Mouse (Mus musculus) liver (tissue): ENCODE data around the gene Hist1h2af.
A peak's percentile ranks its signal among the peaks of the same experiment; 100 is the strongest.
"Not testable (repeated sequence)": the region's sequence is repeated elsewhere in the genome, so short reads cannot be mapped to it uniquely, and the experiment has no call there.

ENCODE experiments used
- DNase-seq: peaks from one replicate; pipeline ENCODE4 v3.0.0-alpha.2; 2020; ENCODE audit warnings: mixed read lengths

Gene Hist1h2af

GRCm38 (mm10) chr13:23555839-23556416 is 22.2 kb downstream of the Hist1h2af start:
- peak; percentile 79 for DNase-seq

DNA sequence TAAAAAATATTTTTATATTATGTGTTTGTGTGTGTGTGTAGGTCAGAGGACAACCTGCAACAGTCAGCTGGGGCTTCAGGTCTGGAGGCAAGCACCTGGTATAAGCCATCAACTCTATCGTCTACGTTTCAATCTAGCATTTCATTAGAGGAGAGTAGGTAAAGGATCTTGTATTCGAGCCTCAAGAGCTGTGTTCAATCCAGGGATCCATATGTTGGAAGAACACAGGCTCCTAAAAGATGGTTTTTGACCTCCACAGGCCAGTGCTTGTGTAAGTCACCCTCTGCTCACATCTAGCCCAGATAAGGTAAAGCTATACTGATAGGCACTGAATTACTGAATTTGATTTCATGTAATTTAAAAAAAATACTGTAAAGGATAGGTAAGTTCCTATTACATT is 23.2 kb downstream of the Hist1h2af start:
- DNase-seq = no peak

GRCm38 (mm10) chr13:23560699-23561098 is 27.0 kb downstream of the Hist1h2af start:
- DNase-seq = not testable (repeated sequence)

- DNase-seq = not testable (repeated sequence)
These were observed 27.8 kb downstream of the Hist1h2af start for GRCm38 (mm10) chr13:23561531-23561882.

DNA sequence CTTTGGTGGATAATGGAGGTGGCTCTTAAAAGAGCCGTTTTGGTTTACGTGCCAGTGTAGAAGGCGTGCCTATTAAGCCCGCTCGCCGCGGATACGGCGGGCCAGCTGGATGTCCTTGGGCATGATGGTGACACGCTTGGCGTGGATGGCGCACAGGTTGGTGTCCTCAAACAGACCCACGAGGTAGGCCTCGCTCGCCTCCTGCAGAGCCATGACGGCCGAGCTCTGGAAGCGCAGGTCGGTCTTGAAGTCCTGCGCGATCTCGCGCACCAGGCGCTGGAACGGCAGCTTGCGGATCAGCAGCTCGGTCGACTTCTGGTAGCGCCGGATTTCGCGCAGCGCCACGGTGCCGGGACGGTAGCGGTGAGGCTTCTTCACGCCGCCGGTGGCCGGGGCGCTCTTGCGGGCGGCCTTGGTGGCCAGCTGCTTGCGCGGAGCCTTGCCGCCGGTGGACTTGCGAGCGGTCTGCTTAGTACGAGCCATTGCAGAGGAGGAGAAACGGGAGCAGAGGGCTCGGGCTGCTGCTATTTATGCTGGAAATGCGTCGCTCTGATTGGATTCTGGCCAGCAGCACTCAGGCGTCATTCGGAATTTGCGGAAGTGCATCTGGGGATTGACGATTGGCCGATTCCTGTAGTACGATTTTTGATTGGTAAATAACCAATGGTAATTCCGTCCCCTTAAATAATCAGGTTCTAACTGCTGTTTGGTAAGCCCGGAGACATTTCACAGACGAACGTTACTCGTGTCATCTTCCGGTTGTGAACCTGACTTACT is 28.4 kb downstream of the Hist1h2af start, which contains the start of gene Hist1h3e:
Gene Hist1h3e, minus strand, starts transcription at position 487 of the 777 bp plus-strand sequence.
- DNase-seq = peak; percentile 93

- peak; percentile 43 for DNase-seq
These were observed 29.2 kb downstream of the Hist1h2af start for GRCm38 (mm10) chr13:23562699-23563462.

- no peak for DNase-seq
These were observed 30.8 kb downstream of the Hist1h2af start for GRCm38 (mm10) chr13:23564482-23564881.

- not testable (repeated sequence) for DNase-seq
These were observed 36.7 kb downstream of the Hist1h2af start for GRCm38 (mm10) chr13:23570261-23571021.

GRCm38 (mm10) chr13:23571022-23571503 is 37.4 kb downstream of the Hist1h2af start, which contains the start of the genes Hist1h2ae and Hist1h2bg:
Gene Hist1h2ae (minus strand): TSS chr13:23571220.
Gene Hist1h2bg (plus strand): TSS chr13:23571396.
- peak; percentile 88 for DNase-seq

DNA sequence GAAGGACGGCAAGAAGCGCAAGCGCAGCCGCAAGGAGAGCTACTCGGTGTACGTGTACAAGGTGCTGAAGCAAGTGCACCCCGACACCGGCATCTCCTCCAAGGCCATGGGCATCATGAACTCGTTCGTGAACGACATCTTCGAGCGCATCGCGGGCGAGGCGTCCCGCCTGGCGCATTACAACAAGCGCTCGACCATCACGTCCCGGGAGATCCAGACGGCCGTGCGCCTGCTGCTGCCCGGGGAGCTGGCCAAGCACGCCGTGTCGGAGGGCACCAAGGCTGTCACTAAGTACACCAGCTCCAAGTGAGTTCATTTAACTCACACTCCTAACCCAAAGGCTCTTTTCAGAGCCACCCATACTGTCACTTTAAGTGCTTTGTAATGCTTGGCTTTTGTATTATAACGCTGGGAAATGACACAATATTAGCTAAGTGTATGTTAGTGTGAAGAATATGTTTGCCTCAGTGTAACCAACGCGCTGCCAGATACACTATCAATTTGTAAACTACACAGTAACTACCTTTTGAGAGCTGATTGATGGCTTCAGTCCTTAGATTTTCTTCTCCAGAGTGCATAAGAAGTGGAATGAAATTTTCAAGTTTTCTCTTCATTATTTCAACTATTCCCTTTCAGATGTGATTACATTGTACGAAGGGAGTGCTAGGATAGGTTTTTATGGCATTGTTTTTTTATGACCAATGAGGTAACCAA is 38.0 kb downstream of the Hist1h2af start:
- DNase-seq = peak; percentile 34

DNA sequence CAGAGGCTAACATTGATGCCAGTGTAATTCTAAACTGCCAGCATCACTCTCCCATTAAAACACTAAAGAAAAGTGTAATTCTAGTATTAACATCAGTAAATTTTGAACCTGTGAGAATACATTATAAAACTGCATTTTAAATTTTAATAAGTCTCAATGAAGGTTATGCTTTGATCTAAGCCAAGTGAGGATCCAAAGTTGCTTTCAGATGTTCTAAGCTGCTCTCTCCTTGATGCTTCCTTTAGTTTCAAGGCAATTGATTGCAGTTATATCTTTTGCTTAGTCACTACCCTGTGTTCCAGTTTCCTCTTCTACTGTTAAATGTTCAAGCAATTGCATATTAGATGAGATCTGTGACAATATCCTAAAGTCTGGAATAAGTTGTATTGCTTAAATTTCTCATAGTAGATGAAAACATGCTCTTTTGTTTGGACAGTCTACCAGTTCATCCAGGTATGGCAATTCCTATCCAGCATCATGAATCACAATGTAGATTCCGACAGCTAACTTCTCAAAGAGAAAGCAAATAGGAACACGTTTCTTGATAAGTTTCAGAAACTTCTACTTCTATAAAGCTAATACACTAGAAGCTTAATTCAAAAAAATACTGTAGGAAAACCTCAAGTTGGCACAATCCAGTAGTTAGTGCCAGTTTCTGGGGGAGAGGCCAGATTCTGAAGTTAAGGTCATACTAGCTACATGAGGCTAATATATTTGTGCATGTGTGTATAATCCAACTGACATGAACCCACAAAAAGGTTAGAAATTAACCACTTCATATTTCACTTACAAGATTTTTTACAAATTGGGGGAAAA is 38.7 kb downstream of the Hist1h2af start:
- no peak for DNase-seq

GRCm38 (mm10) chr13:23573034-23573897 is 39.6 kb downstream of the Hist1h2af start:
- peak; percentile 47 for DNase-seq

- DNase-seq = peak; percentile 94
These were observed 40.3 kb downstream of the Hist1h2af start, which contains the start of the genes Hist1h2bf and Hist1h2ad for GRCm38 (mm10) chr13:23573898-23574524. Gene Hist1h2bf (minus strand): TSS chr13:23574196. Gene Hist1h2ad (plus strand): TSS chr13:23574381.

DNA sequence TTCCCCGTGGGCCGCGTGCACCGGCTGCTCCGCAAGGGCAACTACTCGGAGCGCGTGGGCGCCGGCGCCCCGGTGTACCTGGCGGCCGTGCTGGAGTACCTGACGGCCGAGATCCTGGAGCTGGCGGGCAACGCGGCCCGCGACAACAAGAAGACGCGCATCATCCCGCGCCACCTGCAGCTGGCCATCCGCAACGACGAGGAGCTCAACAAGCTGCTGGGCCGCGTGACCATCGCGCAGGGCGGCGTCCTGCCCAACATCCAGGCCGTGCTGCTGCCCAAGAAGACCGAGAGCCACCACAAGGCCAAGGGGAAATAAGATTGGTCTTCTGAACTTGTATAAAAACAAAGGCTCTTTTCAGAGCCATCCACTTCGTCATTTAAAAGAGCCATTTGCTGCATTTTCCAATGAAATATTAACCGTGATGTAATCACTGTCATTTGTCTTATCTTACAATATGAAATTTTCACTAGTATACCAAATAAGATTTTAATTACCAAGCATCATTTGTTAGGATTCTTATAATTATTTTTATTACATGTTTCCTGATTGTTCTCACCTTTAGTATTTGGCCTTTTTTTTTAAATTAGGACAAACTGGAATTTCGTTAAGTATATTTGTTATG is 41.0 kb downstream of the Hist1h2af start:
- not testable (repeated sequence) for DNase-seq

- DNase-seq = peak; percentile 74
These were observed 41.7 kb downstream of the Hist1h2af start, which contains the start of gene Hist1h3d for GRCm38 (mm10) chr13:23575271-23575851. Gene Hist1h3d (plus strand): TSS chr13:23575763.

- DNase-seq = peak; percentile 35
These were observed 42.2 kb downstream of the Hist1h2af start for GRCm38 (mm10) chr13:23575864-23576313.

DNA sequence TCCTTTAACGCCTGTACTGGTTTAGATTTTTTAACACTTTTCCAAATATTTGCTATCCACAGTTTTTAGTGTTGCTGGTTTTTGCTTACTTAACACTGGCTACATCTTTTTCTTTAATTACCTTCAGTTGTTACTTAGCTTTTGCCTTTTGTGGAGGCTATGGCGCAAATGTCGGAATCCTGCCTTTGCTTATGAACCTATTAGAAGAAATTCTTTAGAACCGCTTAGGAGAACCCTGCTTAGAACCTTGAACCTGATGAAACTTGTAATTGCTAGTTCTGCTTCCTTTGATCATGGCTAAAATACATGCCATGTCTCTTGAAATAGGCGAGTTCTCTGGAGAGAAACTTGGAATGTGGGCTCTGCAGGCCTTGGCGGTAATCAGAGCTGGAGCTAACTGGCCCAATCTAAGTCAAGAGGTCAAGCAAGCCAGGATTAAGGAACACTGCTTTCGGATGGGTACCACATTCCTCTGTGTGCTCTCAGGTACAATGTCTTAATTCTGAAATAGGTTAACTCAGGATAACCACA is 42.7 kb downstream of the Hist1h2af start:
- peak; percentile 38 for DNase-seq
